Mouse (Mus musculus) cerebellum, adult 8-10 months (tissue): Measurements from ENCODE around the gene Fcgrt.
"Not testable (repeated sequence)": the region's sequence is repeated elsewhere in the genome, so short reads cannot be mapped to it uniquely, and the experiment has no call there.

Source experiments
- DNase-seq: peaks from one replicate; pipeline ENCODE4 v3.0.0; 2022

Gene Fcgrt

DNA sequence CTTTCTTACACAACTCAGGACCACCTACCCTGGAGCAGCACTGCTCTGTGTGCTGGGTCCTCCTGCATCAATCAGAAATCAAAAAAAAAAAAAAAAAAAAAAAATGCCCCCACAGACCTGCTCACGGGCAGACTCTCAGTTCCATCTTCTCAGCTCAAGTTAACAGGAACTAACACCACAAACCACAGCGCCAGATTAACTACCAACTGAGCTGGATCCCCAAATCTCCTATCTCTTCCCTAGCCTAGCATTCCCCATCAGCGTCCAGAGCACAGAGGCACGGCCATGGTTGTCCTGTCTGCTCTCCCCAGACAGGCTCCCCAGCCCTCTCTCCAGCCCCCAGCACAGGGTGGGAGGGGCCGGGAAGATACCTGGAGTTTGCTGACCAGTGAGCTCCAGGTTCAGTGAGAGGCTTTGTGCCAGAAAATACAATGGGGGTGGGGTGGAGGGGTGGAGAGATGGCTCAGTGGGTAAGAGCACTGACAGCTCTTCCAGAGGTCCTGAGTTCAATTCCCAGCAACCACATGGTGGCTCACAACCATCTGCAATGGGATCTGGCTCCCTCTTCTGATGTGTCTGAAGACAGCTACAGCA is 3.5 kb upstream of the Fcgrt start:
- no peak for DNase-seq

DNA sequence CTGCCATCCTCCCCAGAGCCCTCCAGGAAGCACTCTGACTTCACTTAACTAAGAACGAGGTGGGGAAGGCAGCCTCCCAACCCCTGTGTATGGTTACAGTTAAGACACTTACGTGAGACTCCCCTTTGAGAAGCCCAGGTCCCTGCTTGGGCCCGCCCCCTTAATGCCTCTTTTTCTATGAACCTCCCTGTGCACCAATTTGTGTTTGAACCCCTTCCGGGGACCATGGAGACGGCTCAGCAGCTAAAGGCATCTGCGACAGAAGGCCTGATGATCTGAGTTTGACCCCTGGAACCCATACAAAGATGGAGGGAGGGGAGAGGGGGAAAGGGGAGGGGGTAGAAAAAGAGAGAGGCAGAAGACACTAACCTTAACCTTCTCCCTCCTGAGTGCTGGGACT is 2.8 kb upstream of the Fcgrt start:
- DNase-seq, result no peak

DNA sequence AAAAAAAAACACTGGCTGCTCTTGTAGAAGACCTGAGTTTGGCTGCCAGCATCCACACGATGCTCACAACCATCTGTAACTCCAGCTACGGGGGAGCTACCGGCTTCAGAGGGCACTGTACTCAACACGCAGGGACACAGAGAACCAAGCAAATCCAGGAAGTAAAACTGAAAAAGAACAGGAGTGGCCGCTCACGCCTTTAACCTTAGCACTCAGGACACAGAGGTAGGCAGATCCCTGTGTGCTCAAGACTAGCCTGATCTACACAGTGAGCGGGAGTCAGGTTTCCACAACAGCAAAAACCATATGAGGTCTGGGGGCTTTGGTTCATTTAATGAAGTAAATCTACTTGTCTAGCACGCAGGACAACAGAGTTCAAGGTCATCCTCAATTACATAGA is 1.8 kb upstream of the Fcgrt start:
- DNase-seq, result no peak

DNA sequence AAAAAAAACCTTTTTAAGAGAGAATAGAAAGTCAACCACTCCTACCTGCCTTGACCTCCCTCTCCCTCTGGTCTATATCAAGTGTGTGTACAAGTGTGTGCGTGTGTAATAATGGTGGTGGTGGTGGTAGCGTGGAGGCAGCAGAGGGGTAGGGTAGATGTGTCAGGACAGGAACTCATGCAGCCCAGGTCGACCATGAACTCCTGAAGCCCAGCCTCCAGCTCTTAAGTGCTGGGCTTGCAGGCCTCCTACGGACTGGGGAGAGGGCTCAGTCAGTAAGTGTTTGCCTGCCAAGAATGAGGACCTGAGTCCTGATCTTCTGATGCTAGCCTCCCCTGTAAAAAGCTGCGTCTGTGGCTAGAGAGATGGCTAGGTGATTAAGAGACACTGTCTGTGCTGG is 1.3 kb upstream of the Fcgrt start:
- DNase-seq, result no peak

GRCm38 (mm10) chr7:45102940-45103585 is 588 bp downstream of the Fcgrt start:
- no peak for DNase-seq

DNA sequence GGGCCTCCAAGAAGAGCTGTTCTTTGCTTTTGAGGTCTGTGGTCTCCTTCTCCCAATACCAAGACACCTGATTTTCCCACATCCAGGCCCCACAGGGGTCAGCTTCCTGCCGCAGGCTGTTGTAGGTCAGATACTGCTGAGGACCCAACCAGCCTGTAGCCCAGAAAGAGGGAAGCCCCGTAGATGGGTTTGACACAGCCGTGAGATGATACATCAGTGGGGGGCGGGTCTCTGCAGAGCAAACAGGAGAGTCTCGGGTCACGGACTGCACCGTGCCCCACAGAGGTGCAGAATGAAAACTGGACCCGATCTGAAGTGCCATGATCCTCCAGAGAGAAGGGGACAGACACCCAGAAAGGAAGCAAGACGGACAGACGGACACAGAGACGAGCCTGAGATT is 1.2 kb downstream of the Fcgrt start:
- no peak for DNase-seq

DNA sequence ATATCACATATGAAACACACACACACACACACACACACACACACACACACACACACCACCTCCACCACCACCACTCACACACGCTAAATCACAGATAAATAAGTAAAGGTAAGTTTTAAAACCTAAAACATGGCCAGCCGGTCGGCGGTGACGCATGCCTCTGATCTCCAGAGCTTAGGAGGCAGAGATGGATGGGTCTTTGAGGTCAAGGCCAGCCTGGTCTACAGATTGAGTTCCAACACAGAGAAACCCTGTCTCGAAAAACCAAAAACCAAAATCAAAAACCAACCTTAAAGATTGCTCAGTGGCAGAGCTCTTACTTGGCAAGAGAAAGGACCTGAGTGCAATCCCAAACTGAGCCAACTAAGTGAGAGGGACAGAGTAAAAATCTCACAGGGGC is 3.6 kb downstream of the Fcgrt start:
- no peak for DNase-seq

DNA sequence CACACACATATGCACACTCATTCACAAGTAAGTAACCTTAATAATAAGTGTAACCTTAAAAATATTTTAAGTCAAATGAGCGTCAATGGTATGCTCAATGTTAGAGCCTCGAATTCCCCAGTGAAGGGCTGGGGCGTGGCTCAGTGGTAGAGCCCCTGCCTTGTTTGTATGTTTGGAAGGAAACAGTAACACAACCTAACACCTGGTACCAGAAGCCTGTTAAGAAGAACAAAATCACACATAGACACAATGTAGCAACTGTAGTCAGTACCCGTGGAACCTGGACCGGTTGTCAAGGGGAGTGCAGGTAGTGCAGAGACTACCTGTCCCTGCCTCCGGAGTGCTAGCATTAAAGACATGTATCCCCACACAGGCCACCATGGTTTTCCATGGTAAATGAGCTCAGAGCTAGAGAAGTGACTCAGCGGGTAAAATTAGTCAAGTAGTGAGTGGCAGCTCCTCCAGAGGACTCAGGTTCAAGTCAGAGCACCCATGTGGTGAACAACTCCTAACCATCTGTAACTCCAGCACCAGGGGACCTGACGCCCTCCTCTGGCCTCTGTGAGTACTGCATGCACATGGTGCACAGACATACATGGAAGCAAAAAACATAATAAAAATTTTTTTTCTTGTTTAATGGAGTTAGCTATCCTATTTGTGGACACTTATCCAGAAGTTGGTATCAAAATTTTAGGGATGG is 5.0 kb downstream of the Fcgrt start:
- no peak for DNase-seq

DNA sequence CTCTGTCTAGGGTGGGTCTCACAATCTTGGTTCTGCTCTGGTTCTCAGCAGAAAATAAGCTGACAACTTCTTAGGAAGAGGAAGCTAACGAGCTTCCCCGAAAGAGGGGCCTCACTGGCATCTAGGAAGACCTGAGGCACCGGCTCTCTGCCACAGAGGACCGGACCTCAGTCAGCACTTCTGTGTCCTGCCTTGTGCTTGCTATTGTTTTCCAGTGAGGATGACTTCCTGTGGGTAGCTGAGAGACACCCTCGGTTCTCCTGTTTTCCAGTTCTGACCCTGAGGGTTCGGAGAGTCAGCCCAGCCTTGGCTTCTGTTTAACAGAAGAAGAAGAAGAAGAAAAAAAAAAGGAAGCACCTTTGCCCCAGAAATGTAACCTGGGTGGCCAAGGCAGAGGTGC is 6.2 kb downstream of the Fcgrt start:
- DNase-seq, result no peak

- DNase-seq, result not testable (repeated sequence)
Measured at GRCm38 (mm10) chr7:45095965-45096364, 7.7 kb downstream of the Fcgrt start.

DNA sequence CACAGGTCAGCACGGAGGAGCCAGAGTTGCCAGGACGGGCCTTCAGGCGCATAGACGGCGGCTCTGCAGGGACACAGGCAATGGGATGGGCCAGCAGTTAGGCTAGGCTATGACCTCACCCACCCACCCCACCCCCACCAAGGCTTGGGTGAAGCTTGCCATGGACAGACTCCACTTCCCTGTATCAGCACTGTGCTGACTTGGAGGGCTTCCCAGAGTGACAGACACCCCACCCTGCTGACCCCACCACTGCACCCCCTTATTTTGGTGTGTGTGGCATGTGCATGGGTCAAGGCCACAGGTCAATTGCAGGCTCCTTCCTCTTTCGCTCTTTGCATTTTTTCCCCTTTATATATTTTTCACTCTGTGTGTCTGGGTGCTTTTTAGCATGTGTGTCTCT is 8.3 kb downstream of the Fcgrt start:
- no peak for DNase-seq

- no peak for DNase-seq
Measured at GRCm38 (mm10) chr7:45094121-45094520, 9.5 kb downstream of the Fcgrt start.

DNA sequence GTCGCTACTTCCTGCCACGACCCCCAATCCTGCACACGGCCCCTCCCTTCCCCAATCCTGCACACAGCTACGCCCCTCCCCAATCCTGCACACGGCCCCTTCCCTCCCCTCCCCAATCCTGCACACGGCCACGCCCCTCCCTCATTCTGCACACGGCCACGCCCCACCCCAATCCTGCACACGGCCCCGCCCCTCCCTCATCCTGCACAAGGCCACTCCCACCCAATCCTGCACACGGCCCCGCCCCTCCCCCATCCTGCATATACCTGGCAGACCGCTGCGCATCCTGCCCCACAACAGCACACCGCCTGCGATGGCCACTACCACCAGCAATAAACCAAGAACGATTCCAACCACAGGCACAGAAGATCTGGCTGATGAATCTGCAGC is 10.1 kb downstream of the Fcgrt start:
- no peak for DNase-seq

DNA sequence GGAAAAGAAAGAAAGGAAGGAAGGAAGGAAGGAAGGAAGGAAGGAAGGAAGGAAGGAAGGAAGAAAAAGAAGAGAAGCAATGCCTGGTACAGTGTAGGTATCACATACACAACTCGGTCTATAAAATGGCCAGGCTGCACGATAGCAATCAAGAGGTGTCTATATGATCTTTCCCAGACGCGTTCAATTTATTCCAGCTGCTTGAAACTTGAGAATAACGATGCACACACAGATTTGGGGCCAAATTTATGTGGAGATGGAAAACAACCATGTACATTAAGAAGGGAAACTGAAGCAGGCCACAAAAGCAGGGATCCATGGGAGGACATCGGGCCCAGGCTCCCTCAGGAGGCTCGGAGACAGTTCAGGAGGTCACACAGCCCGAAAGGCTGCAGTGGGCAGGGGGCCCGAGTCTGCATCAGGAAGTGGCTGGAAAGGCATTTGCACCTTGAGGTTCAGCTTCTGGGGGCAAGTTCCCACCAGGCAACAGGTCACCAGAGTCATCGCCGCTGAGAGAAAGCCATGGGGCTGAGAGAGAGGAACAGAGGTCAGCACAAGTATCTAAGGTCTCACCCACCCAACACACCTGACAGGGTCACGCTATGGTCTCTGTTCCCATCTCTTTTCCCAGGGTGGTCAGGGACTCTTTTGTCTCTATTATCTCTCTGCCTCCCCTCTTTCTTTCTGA is 10.7 kb downstream of the Fcgrt start:
- no peak for DNase-seq

GRCm38 (mm10) chr7:45092048-45092447 is 11.6 kb downstream of the Fcgrt start, which contains the start of gene Rcn3:
Gene Rcn3, minus strand, starts transcription at chr7:45092221.
- no peak for DNase-seq

DNA sequence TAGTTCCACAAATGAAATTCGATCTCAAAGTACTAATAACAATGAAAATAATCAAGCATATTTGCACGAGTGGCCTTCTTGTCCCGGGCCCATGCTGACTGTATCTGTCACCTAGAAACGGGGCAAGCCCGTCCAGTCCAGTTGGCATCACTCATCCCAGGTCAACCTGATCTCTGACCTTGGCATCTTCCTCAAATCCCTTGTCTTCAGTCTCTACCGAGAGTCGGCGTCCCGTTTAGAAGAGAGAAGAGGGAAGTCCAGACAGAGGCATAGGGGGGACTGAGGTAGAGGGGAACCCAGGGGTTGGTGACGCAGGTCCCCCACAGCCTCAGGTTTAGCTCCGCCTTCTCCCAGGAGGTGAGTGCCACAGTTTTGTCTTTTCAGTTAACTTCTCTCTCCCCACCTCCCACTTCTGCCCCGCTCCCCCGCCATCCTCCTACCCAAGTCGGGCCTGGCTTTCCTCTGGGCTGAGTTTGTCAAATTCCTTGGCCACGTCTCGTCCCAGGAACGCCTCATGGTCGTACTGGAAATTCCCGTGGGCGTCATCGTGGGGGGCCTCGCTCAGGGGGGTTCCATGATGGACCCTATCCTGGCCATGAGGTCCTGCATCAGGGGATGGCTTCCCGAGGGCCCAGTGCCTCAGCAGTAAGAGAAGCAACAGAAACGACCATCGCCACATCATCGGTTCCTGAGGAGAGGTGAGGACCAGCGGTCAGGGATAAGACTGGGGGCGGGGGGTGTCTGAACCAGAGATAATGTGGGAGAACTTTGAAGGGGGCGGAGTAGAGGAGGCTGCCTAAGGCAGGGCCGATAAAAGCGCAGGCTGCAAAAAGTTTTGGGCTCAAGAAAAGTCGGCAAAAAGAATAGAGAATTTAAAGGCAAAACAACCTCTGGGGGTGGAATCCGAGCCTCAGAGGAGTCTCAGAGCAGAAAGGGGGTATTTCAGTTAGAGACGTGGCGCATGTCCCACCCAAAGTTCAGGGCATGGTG is 12.4 kb downstream of the Fcgrt start:
- no peak for DNase-seq

GRCm38 (mm10) chr7:45090251-45090977 is 13.2 kb downstream of the Fcgrt start:
- no peak for DNase-seq

DNA sequence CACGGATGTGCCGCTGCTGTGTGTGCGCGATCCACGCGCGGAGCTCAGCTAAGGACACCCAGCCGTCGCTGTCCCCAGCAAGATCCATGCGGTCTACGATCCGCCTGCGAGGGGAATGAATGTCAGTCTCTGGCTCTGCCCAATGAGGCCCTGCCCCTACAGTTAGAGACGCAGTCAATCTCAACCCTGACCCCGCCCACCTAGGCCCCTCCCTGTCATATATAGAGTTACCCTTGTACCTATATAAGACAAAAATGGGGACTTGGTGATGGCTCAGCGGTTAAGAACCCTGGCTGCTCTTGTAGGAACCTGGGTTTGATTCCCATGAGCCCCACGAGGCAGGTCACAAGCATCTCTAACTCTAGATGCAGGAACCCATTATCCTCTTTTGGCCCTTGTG is 15.1 kb downstream of the Fcgrt start:
- DNase-seq, result no peak

GRCm38 (mm10) chr7:45086084-45086483 is 17.6 kb downstream of the Fcgrt start:
- no peak for DNase-seq

DNA sequence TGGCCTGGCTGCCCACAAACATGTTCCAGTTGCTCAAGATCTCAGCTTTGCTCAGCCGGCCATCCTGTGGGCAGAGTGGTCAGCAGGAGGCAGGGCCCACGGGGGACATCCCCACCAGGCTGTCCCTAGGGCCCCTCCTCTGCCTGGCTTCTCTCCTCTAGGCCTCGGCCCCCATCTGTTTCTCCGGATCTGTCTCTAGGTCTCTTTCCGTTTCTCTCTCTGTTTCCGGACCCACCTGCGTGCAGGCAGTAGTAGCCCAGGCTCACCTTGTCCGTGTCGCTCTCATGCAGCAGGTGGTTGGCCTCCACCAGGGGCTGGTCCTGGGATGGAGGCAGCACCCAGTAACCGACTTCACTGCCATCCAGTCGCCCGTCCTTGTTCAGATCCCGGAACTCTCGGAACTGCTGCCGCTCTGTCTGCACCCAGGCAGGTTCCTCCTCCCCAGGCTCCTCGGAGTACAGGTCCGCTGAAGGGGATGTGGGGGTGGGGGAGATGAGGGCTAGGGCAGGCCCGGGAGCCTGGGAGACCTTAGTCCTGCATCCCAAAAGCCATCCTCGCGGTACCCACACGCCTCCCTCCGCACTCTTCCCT is 20.3 kb downstream of the Fcgrt start:
- DNase-seq, result no peak
